Mouse (Mus musculus) lung, adult 2 months (tissue): ENCODE measurements at regions not wholly inside any gene's neighbourhood (a gene's known extent, or its start where the extent isn't known, plus 50 kb on each side); places are given as distances from the start of the nearest gene placed in this dataset.

Experiments
- CTCF ChIP-seq: fragments of 200-500 bp; IDR thresholded peaks from 2 replicates; pipeline ENCODE4 v1.5.1; 2011; ENCODE audit warnings: mild to moderate bottlenecking, low read length, control low read depth; ENCODE audit not compliant: insufficient read depth
- POLR2A ChIP-seq: fragments of 200-500 bp; IDR thresholded peaks from 2 replicates; pipeline ENCODE4 v1.6.1; 2011; ENCODE audit warnings: low read depth, mild to moderate bottlenecking, control low read depth, low read length, borderline replicate concordance; ENCODE audit errors: extremely low read depth

DNA sequence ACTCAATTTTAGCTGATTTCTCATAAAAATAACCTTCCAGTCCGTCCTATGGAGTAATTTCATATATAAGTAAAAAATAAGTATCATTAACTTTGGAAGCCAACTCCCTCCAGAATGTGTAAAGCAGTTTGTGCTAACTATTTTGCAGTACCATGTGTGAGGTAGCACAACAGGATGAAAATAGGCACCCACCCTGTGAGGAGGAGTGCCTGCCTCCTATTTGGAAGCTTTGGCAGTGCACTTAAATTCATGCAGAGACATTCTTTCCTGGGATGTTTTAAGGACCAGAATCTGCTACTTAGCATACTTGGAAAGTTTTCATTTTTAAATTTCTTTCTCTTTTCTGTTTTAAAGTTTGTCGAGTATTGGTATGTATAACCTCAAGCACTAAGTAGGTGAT, 336.8 kb downstream of the Gm21750 start:
- TF ChIP-seq POLR2A = no peak
- no peak for TF ChIP-seq CTCF
